ENCODE assay signal across 8 mouse cellular contexts in the genomic region with DNA sequence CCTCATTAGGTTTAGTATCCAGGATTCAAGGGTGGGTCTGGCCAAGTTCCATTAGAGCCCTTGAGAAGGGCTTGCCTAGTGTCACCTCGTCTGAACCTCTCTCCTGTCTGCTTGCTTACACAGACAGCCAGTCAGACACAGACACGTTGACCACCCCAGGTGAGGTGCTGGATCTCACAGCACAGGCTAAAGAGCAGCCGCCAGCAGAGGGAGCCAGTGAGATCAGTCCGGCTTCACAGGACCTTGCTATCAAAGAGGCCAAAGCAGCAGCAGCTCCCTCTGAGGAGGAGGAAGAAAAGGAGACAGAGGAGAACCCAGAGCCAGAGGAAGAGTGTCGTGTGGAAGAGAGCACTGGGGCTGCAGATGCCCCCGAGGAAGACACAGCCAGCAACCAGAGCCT. TPM values are rescaled to one million over a fixed set of nuclear protein-coding genes. Genes with fewer than 3 reads are reported as not detected.
A peak's percentile ranks its signal among the peaks of the same experiment; 100 is the strongest.
DNase-seq lines count a peak whose midpoint lies in the region; ATAC-seq and TF ChIP-seq lines count a peak whose summit lies in the region.

No protein-coding gene starts in this region.

- H3K36me3 ChIP-seq in MEL (ENCODE audit: control insufficient read depth in 1 of 2, insufficient read depth in 2 of 2, low read length in 2 of 2), result peaks cover 0 to 13% of the 10 kb centered on the region in 2 experiments; a peak in 2 of 4 replicates
- H3K36me3 ChIP-seq in hindbrain, embryonic 13.5 days, result no peaks in the 10 kb centered on the region

- no peak overlapping the region for H3K4me2 ChIP-seq in hindbrain, embryonic 13.5 days

- peak; percentile 41; the same call in 1 of the 2 replicates for ATAC-seq in hindbrain, embryonic 13.5 days (ENCODE audit: low FRiP score)

- no peak overlapping the region for H3K27ac ChIP-seq in MEL (ENCODE audit: control insufficient read depth, low read depth, low read length)
- no peak overlapping the region for H3K27ac ChIP-seq in hindbrain, embryonic 13.5 days

- TF ChIP-seq EP300 in MEL (IDR thresholded peaks at IDR 0.05; ENCODE audit: low read depth in 1 of 2, low read length in 2 of 2), result no peak

- H3K4me3 ChIP-seq in MEL (ENCODE audit: control insufficient read depth in 1 of 2, insufficient read depth in 1 of 2, low read depth in 2 of 2, low read length in 2 of 2), result no peak overlapping the region
- H3K4me3 ChIP-seq in hindbrain, embryonic 13.5 days, result no peak overlapping the region

- no peaks in the 10 kb centered on the region for H3K9me3 ChIP-seq in MEL (replicated peaks; ENCODE audit: insufficient read depth, low read length)
- H3K9me3 ChIP-seq in hindbrain, embryonic 13.5 days, result no peaks in the 10 kb centered on the region

- H3K9ac ChIP-seq in MEL (ENCODE audit: control insufficient read depth, low read depth, low read length, poor library complexity, severe bottlenecking), result no peak overlapping the region
- H3K9ac ChIP-seq in hindbrain, embryonic 13.5 days, result no peak overlapping the region

- peak; percentile 84 to 91 (median 89) for TF ChIP-seq CTCF in MEL (IDR thresholded peaks at IDR 0.05 in 2 of 3, conservative IDR thresholded peaks at IDR 0.05 in 1 of 3; ENCODE audit: control insufficient read depth in 1 of 3, insufficient read depth in 1 of 3, low read depth in 2 of 3, low read length in 3 of 3, poor library complexity in 1 of 3, severe bottlenecking in 1 of 3)

- TF ChIP-seq POLR2A in MEL (IDR thresholded peaks at IDR 0.05; ENCODE audit: control insufficient read depth in 1 of 2, insufficient read depth in 1 of 2, low read depth in 1 of 2, low read length in 2 of 2, poor library complexity in 1 of 2), result no peak

- 18% methylated on average over 6 of the region's 6 CpGs for WGBS in hindbrain, embryonic 13.5 days

- peak; percentile 79 for DNase-seq in MEL (ENCODE audit: low read depth, low spot score)
- peak; percentile 75 for DNase-seq in cerebellum, adult 9-10 months
- DNase-seq in frontal cortex, postnatal 36 days (ENCODE audit: low spot score in 2 of 2), result peak; percentile 82 to 83
- peak; percentile 76 to 95 for DNase-seq in layer of hippocampus, postnatal 25 days (ENCODE audit: extremely low spot score in 1 of 2, low spot score in 1 of 2)
- DNase-seq in lung, postnatal 36 days, result peak; percentile 95
- DNase-seq in retina, postnatal 1 day, result peak; percentile 80
- DNase-seq in urinary bladder, adult 18-20 months (ENCODE audit: low spot score in 2 of 2), result peak; percentile 62 to 83

- H3K4me1 ChIP-seq in MEL (ENCODE audit: control insufficient read depth in 1 of 2, insufficient read depth in 2 of 2, low read length in 2 of 2), result no peaks in the 10 kb centered on the region
- no peaks in the 10 kb centered on the region for H3K4me1 ChIP-seq in hindbrain, embryonic 13.5 days (replicated peaks)

- no peaks in the 10 kb centered on the region for H3K27me3 ChIP-seq in MEL (ENCODE audit: control insufficient read depth in 1 of 2, insufficient read depth in 2 of 2, low read length in 2 of 2)
- H3K27me3 ChIP-seq in hindbrain, embryonic 13.5 days, result no peaks in the 10 kb centered on the region

- H3K79me2 ChIP-seq in MEL (ENCODE audit: control insufficient read depth, insufficient read depth, low read length, poor library complexity), result no peaks in the 10 kb centered on the region

- peak; percentile 56 for TF ChIP-seq RAD21 in MEL (IDR thresholded peaks at IDR 0.05; ENCODE audit: low read depth, low read length)

TF ChIP-seq in MEL, 35 proteins besides CTCF, POLR2A, EP300 and RAD21:
- peak; percentile 86 for TF ChIP-seq SMC3 (IDR thresholded peaks at IDR 0.05; ENCODE audit: low read depth, low read length)
- TF ChIP-seq ZNF384 (IDR thresholded peaks at IDR 0.05; ENCODE audit: low read depth, low read length), result no peak
- peak; percentile 52; the same call in 1 of the 2 replicates for TF ChIP-seq ZC3H11A (IDR thresholded peaks at IDR 0.05; ENCODE audit: low read depth, low read length)
- TF ChIP-seq ZMIZ1 (IDR thresholded peaks at IDR 0.05; ENCODE audit: low read depth, low read length), result no peak

RNA-seq across cellular contexts. Expression of gene Ssr1, which starts 47.3 kb away (rescaled TPM):
- total RNA-seq in MEL (2012; rRNA removed), result 76.7 and 77.2 TPM in 2 replicates
- 100 to 1,000 TPM in 1 of 2 experiments, 10 to 100 TPM in 1; 30.9 to 104 TPM for polyA plus RNA-seq in MEL (2012; ENCODE audit: insufficient read depth in 1 of 2, insufficient read length in 2 of 2, low read depth in 1 of 2, low replicate concordance in 2 of 2, missing spikeins in 1 of 2)
- 67.2 and 70.0 TPM in 2 replicates for polyA plus RNA-seq in hindbrain, embryonic 13.5 days (2015; fragmentation: Nextera tagmentation; extraction: Ambion mirVana)
- 10 to 100 TPM; 80.0 to 81.9 TPM for total RNA-seq in layer of hippocampus, postnatal 25 days (2021)
